ENCODE assay signal across 16 mouse cellular contexts in genomic region chr2:84065061-84065460, GRCm38 (mm10).
DNase-seq lines count a peak whose midpoint lies in the region; ATAC-seq and TF ChIP-seq lines count a peak whose summit lies in the region.
"Had no signal": no experiment of that assay in that cellular context is flagged by ENCODE, and none has a peak within 500 bp of the region (broad histone marks: within the 10 kb centered on the region; RNA-seq: fewer than 3 reads in every experiment).

No protein-coding gene starts in this region.

- H3K4me3 ChIP-seq in kidney, adult 2 months (ENCODE audit: insufficient read depth, low read depth, low read length): no peak overlapping the region
- H3K4me3 ChIP-seq in kidney, embryonic 15.5 days (replicated peaks): no peak overlapping the region
- no peak overlapping the region for H3K4me3 ChIP-seq in liver, embryonic 14.5 days (ENCODE audit: insufficient read depth in 1 of 2, low read depth in 2 of 2, low read length in 2 of 2)
- H3K4me3 ChIP-seq in liver, embryonic 12.5 days: no peak overlapping the region
- no peak overlapping the region for H3K4me3 ChIP-seq in CH12.LX (replicated peaks in 1 of 3; ENCODE audit: low read depth in 2 of 3, low read length in 2 of 3, poor library complexity in 1 of 3)
- no peak overlapping the region for H3K4me3 ChIP-seq in forebrain, embryonic 15.5 days
- H3K4me3 ChIP-seq: forebrain, embryonic 12.5 days; heart, embryonic 15.5 days; midbrain, embryonic 12.5 days; neural tube, embryonic 13.5 days had no signal

- H3K9ac ChIP-seq in kidney, embryonic 15.5 days: no peak overlapping the region
- no peak overlapping the region for H3K9ac ChIP-seq in liver, embryonic 14.5 days (replicated peaks)
- H3K9ac ChIP-seq in liver, embryonic 12.5 days: no peak overlapping the region
- no peak overlapping the region for H3K9ac ChIP-seq in CH12.LX (ENCODE audit: insufficient read depth, low read depth)
- H3K9ac ChIP-seq in forebrain, embryonic 15.5 days (replicated peaks): no peak overlapping the region
- H3K9ac ChIP-seq: forebrain, embryonic 12.5 days; heart, embryonic 15.5 days; midbrain, embryonic 12.5 days; neural tube, embryonic 13.5 days had no signal

- H3K4me2 ChIP-seq in kidney, embryonic 15.5 days: no peak overlapping the region
- no peak overlapping the region for H3K4me2 ChIP-seq in liver, embryonic 14.5 days (ENCODE audit: low read depth)
- no peak overlapping the region for H3K4me2 ChIP-seq in liver, embryonic 12.5 days
- no peak overlapping the region for H3K4me2 ChIP-seq in CH12.LX (ENCODE audit: insufficient read depth, low read depth, poor library complexity, severe bottlenecking)
- no peak overlapping the region for H3K4me2 ChIP-seq in forebrain, embryonic 15.5 days (replicated peaks)
- H3K4me2 ChIP-seq: forebrain, embryonic 12.5 days; heart, embryonic 15.5 days; midbrain, embryonic 12.5 days; neural tube, embryonic 13.5 days had no signal

- H3K36me3 ChIP-seq in kidney, adult 2 months (ENCODE audit: control insufficient read depth, insufficient read depth, low read length): no peaks in the 10 kb centered on the region
- H3K36me3 ChIP-seq in kidney, embryonic 15.5 days: no peaks in the 10 kb centered on the region
- no peaks in the 10 kb centered on the region for H3K36me3 ChIP-seq in liver, embryonic 14.5 days (replicated peaks; ENCODE audit: control insufficient read depth, insufficient read depth, low read depth)
- no peaks in the 10 kb centered on the region for H3K36me3 ChIP-seq in liver, embryonic 12.5 days
- no peaks in the 10 kb centered on the region for H3K36me3 ChIP-seq in CH12.LX (replicated peaks in 1 of 2; ENCODE audit: control insufficient read depth in 1 of 2, insufficient read depth in 1 of 2, low read length in 1 of 2)
- H3K36me3 ChIP-seq in forebrain, embryonic 15.5 days: no peaks in the 10 kb centered on the region
- H3K36me3 ChIP-seq: forebrain, embryonic 12.5 days; heart, embryonic 15.5 days; midbrain, embryonic 12.5 days; neural tube, embryonic 13.5 days had no signal

- peak; percentile 36 for DNase-seq in kidney, adult 2 months
- no peak for DNase-seq in liver, embryonic 14.5 days (ENCODE audit: low read depth in 3 of 3, low spot score in 3 of 3)
- DNase-seq in CH12.LX (ENCODE audit: extremely low read depth): no peak
- DNase-seq in brain, adult 2 months (ENCODE audit: low read depth, low spot score): peak; percentile 45
- DNase-seq: adrenal gland, adult 2 months; cerebellum, adult 11 months; gastrocnemius, postnatal 25 days; lung, adult 18-20 months; thymus, adult 2 months had no signal

- 30% methylated on average over 7 of the region's 7 CpGs for WGBS in kidney, adult 2 months
- WGBS in kidney, embryonic 15.5 days: 51% methylated on average over 7 of the region's 7 CpGs
- WGBS in liver, embryonic 14.5 days (ENCODE audit: insufficient replicate concordance): 50% methylated on average over 7 of the region's 7 CpGs
- WGBS in liver, embryonic 12.5 days (ENCODE audit: insufficient replicate concordance): 61% methylated on average over 7 of the region's 7 CpGs
- WGBS in forebrain, embryonic 15.5 days: 75% methylated on average over 7 of the region's 7 CpGs

- TF ChIP-seq RAD21 in CH12.LX (IDR thresholded peaks at IDR 0.05; ENCODE audit: low read depth, low read length): peak; percentile 56

- no peaks in the 10 kb centered on the region for H3K4me1 ChIP-seq in kidney, adult 2 months (ENCODE audit: control insufficient read depth, insufficient read depth, low read length)
- H3K4me1 ChIP-seq in kidney, embryonic 15.5 days: no peaks in the 10 kb centered on the region
- peaks cover 0 to 5% of the 10 kb centered on the region in 2 experiments; a peak in 2 of 4 replicates for H3K4me1 ChIP-seq in liver, embryonic 14.5 days (replicated peaks; ENCODE audit: control insufficient read depth in 2 of 2, insufficient read depth in 2 of 2, low read length in 1 of 2)
- no peaks in the 10 kb centered on the region; the same call in 1 of the 2 replicates for H3K4me1 ChIP-seq in liver, embryonic 12.5 days
- H3K4me1 ChIP-seq in CH12.LX (ENCODE audit: control insufficient read depth in 1 of 2, insufficient read depth in 2 of 2): peaks cover 2 to 15% of the 10 kb centered on the region in 2 experiments; a peak in 2 of 4 replicates
- no peaks in the 10 kb centered on the region for H3K4me1 ChIP-seq in forebrain, embryonic 15.5 days
- H3K4me1 ChIP-seq: forebrain, embryonic 12.5 days; midbrain, embryonic 12.5 days; neural tube, embryonic 13.5 days had no signal

- no peaks in the 10 kb centered on the region for H3K27me3 ChIP-seq in kidney, adult 2 months (replicated peaks; ENCODE audit: control insufficient read depth, insufficient read depth, low read length)
- H3K27me3 ChIP-seq in kidney, embryonic 15.5 days: no peaks in the 10 kb centered on the region
- H3K27me3 ChIP-seq in liver, embryonic 14.5 days (ENCODE audit: control insufficient read depth, insufficient read depth, low read length): no peaks in the 10 kb centered on the region
- no peaks in the 10 kb centered on the region for H3K27me3 ChIP-seq in liver, embryonic 12.5 days (replicated peaks)
- no peaks in the 10 kb centered on the region for H3K27me3 ChIP-seq in CH12.LX (replicated peaks)
- H3K27me3 ChIP-seq in forebrain, embryonic 15.5 days: no peaks in the 10 kb centered on the region
- H3K27me3 ChIP-seq: forebrain, embryonic 12.5 days; heart, embryonic 15.5 days; midbrain, embryonic 12.5 days; neural tube, embryonic 13.5 days had no signal

- no peaks in the 10 kb centered on the region for H3K79me2 ChIP-seq in CH12.LX (replicated peaks; ENCODE audit: control insufficient read depth, extremely low read depth, insufficient read depth, poor library complexity, severe bottlenecking)

- in situ Hi-C loops in CH12.LX (cut with MboI; ENCODE audit: low pct_ligation_motif_present, low pct_unique_long_range_greater_than_20kb, low sequenced_read_pairs): no loop called here

- no peak for TF ChIP-seq EP300 in liver, embryonic 14.5 days (IDR thresholded peaks at IDR 0.05; ENCODE audit: low read depth)
- TF ChIP-seq EP300 in CH12.LX (IDR thresholded peaks at IDR 0.05; ENCODE audit: low read length): no peak

- TF ChIP-seq POLR2A in kidney, adult 2 months (IDR thresholded peaks at IDR 0.05; ENCODE audit: low read depth, low read length): no peak
- TF ChIP-seq POLR2A in CH12.LX (IDR thresholded peaks at IDR 0.05; ENCODE audit: low read depth, low read length): no peak

- no peak for ATAC-seq in kidney, embryonic 15.5 days (replicated peaks; ENCODE audit: low FRiP score)
- no peak for ATAC-seq in liver, embryonic 14.5 days (ENCODE audit: insufficient read depth)
- no peak for ATAC-seq in liver, embryonic 12.5 days
- no peak for ATAC-seq in forebrain, embryonic 15.5 days (replicated peaks)

- H3K27ac ChIP-seq in kidney, adult 2 months (ENCODE audit: insufficient read depth, low read depth, low read length): no peak overlapping the region
- H3K27ac ChIP-seq in kidney, embryonic 15.5 days: no peak overlapping the region
- H3K27ac ChIP-seq in liver, embryonic 14.5 days: no peak overlapping the region
- H3K27ac ChIP-seq in liver, embryonic 12.5 days: no peak overlapping the region
- H3K27ac ChIP-seq in CH12.LX (ENCODE audit: insufficient read depth, low read depth): no peak overlapping the region
- H3K27ac ChIP-seq in forebrain, embryonic 15.5 days (replicated peaks): no peak overlapping the region
- H3K27ac ChIP-seq: forebrain, embryonic 12.5 days; heart, embryonic 15.5 days; midbrain, embryonic 12.5 days; neural tube, embryonic 13.5 days had no signal

- no peaks in the 10 kb centered on the region for H3K9me3 ChIP-seq in kidney, embryonic 15.5 days (replicated peaks)
- H3K9me3 ChIP-seq in liver, embryonic 14.5 days (ENCODE audit: control insufficient read depth, low read length): no peaks in the 10 kb centered on the region
- H3K9me3 ChIP-seq in liver, embryonic 12.5 days (replicated peaks): no peaks in the 10 kb centered on the region
- H3K9me3 ChIP-seq in CH12.LX (replicated peaks; ENCODE audit: low read length): no peaks in the 10 kb centered on the region
- H3K9me3 ChIP-seq in forebrain, embryonic 15.5 days: no peaks in the 10 kb centered on the region
- H3K9me3 ChIP-seq: forebrain, embryonic 12.5 days; heart, embryonic 15.5 days; midbrain, embryonic 12.5 days; neural tube, embryonic 13.5 days had no signal

- dilution Hi-C loops in CH12.LX (cut with MboI; ENCODE audit: extremely low pct_ligation_motif_present, extremely low pct_unique_long_range_greater_than_20kb, low sequenced_read_pairs): no loop called here

- TF ChIP-seq CTCF in kidney, adult 2 months (conservative IDR thresholded peaks at IDR 0.05; ENCODE audit: insufficient read depth, insufficient read length, low read depth, low read length): no peak
- peak; percentile 28; the same call in 1 of the 2 replicates for TF ChIP-seq CTCF in liver, embryonic 14.5 days (IDR thresholded peaks at IDR 0.05; ENCODE audit: low read depth)
- peak in 1 of 2 experiments; percentile 49; a peak in 2 of 4 replicates for TF ChIP-seq CTCF in CH12.LX (conservative IDR thresholded peaks at IDR 0.05 in 1 of 2, IDR thresholded peaks at IDR 0.05 in 1 of 2; ENCODE audit: low read depth in 2 of 2, low read length in 2 of 2)

TF ChIP-seq in CH12.LX, 34 proteins besides CTCF, POLR2A, EP300 and RAD21:
- TF ChIP-seq NELFE (IDR thresholded peaks at IDR 0.05; ENCODE audit: low read depth, low read length) (no peak), SMC3 (IDR thresholded peaks at IDR 0.05; ENCODE audit: low read depth, low read length) (peak; percentile 30), E2F4 (IDR thresholded peaks at IDR 0.05; ENCODE audit: insufficient replicate concordance, low read depth, low read length) (no peak)

Comparison
In these comparisons a context has a peak if more than half of its experiments do, and no peak if none do; other contexts are left out.
1. DNase-seq: peak in kidney, adult 2 months (single experiment) and brain, adult 2 months (single experiment); none in liver, embryonic 14.5 days (0 of 3) and CH12.LX (single experiment).